Mouse (Mus musculus): Measurements from ENCODE around the gene Alox12.

Alox12 gene
- long read RNA-seq, experiment 1, partial matches to known transcripts: 0 of 1 reads
- long read RNA-seq, experiment 1, other reads (novel, unspliced or antisense): 1 of 1 reads
- long read RNA-seq, experiment 2: 0 reads

- intact Hi-C loops (cut with DNase I): no loop called here
Observed at GRCm38 (mm10) chr11:70254931-70255531, at the start of gene Alox12. TSS of gene Alox12 (minus strand) at chr11:70255353.

DNA sequence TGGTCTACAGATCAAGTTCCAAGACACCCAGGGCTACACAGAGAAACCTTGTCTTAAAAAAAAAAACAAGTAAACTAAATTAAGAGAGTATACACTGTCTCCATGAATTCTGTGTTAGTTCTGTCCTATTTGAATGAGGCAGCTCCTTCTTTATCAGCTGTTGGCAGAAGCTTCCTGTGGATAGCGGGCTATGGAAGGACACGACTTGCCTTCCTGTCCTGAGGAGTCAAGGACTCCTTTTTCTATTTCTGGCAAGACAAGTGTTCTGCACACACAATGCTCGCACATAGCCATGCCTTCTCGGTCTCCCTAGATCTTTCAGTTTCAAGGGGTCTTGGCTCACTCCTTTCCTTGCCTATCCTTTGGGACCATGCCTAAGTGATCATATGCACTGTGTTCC, 47.1 kb upstream of the Alox12 start:
- intact Hi-C loops (cut with DNase I): no loop called here

DNA sequence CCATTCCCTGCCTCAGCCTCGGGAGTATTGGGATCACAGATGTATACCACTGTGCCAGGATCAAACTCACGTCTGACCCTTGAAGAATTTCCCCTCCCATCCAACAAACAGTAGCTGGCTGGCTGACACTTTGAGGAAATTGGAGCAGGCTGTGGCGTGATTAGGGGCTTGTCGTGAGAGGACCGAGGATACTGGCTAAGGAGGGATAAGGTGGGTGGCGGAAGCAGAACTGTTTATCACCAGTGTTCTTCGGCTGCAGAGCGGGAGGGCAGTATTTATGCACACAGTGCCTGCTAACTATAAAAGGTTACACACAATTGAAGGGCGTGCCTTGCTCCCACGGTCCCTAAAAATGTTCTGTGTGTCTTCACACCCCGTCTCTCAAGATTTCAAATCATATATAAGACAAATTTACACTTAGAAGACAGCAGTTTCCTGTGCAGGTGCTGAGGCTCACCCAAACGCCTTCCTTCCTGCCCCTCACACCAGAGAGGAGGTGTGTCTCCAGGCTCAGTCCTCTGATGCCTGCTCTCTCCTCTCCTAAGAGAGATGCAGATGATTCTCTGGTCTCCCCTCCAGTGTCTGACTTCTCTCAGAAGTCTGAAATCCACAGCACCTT, 42.8 kb upstream of the Alox12 start:
- intact Hi-C loops (cut with DNase I): no loop called here

DNA sequence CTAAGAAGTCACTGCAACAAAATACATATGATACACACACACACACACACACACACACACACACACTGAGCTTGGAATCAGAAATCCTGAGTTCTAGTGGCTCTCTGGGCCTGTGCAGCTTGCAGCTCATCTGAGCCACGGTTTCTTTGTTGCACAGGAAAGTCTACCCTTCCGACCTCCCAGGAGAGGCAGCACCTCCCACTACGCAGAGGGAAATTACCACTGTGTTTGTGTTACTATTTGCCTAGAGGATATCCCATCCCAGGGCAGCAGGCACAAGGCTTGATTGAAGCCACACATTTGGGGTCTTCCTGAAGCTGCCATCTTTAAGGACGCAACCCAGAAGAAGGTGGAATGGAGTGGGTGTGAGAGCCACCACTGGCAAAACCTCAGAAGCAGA, 42.3 kb upstream of the Alox12 start:
- intact Hi-C loops (cut with DNase I): no loop called here

DNA sequence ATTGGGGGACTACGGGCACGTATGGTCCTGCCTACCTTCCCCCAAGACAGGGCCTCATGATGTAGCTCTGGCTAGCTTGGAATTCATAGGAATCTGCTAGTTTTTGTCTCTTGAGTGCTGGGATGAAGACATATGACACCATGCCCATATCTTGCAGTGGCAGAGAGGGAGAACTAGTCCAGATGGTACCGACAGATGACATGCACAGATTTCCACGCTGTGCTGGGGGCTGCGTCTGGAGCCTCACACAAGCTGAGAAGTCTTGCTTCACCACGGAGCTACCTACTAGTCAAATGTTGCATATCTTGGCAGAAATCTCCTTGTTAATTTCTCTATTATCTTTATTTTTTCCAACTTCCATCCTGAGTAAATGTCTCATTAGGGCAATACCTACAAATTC, 38.7 kb upstream of the Alox12 start:
- intact Hi-C loops (cut with DNase I): no loop called here

DNA sequence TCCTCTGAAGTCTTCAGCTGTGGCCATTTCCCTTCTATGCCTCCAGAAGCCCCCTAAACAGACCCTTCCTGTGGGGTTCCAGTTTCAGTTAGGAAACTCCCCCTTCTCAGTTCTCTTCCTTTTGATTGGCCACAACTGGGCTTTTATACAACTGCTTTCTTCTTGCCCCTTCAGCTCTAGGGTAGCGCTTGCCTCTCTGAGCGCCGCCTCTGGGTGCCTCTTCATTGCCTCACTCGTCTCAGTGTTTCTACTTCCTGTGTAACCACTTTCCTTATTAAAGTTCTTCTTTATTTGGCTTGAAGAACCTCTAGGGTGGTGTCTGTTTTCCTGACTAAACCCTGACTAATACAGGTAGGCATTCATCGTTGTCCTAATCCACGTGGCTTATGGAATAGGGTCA, 36.1 kb upstream of the Alox12 start:
- intact Hi-C loops (cut with DNase I): no loop called here

DNA sequence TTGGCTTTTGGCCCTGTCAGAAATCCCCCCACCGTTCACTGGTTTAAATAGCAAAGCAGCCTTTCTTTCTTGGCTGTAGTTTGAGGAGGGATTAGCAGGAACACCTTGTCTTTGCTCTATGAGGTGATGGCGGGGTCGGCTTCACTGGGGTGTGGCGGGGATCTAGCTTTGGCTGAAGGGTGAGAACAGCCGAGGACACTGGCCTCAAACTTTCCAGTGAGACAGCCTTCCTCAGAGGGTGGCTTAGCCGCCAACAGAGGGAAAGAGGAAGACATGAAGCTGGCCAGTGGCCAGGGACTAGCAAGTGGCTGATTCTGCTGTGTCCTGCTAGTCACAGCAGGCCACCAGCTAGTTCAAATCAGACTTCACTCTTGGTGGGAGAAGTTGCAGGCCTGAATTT, 34.1 kb upstream of the Alox12 start:
- intact Hi-C loops (cut with DNase I): no loop called here

- intact Hi-C loops (cut with DNase I): no loop called here
Observed at GRCm38 (mm10) chr11:70288102-70288501, 32.9 kb upstream of the Alox12 start.

- intact Hi-C loops (cut with DNase I): no loop called here
Observed at GRCm38 (mm10) chr11:70285686-70286085, 30.5 kb upstream of the Alox12 start.

GRCm38 (mm10) chr11:70284757-70285156, 29.6 kb upstream of the Alox12 start:
- intact Hi-C loops (cut with DNase I): no loop called here

- intact Hi-C loops (cut with DNase I): no loop called here
Observed at GRCm38 (mm10) chr11:70283666-70284065, 28.5 kb upstream of the Alox12 start.

- intact Hi-C loops (cut with DNase I): no loop called here
Observed at GRCm38 (mm10) chr11:70280441-70280840, 25.3 kb upstream of the Alox12 start.

DNA sequence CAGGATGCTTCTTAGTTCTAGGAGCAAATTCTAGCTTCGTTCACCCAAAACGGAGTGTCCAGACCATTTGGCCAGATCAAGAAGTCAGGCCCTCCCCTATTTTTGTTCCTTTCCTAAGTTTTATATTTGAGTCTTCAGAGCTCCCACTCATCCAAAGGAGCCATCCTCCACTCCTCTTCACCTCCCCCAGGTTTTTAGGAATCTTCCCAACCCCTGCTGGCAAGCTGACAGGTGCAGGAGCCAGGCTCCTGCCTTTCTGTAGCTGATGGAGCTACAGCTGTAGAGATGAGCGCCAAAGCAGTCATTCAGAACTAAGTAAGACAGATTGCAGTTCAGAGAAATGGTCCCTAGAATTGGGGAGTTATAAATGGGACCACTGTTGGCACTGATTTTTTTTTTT, 23.8 kb upstream of the Alox12 start:
- intact Hi-C loops (cut with DNase I): no loop called here

DNA sequence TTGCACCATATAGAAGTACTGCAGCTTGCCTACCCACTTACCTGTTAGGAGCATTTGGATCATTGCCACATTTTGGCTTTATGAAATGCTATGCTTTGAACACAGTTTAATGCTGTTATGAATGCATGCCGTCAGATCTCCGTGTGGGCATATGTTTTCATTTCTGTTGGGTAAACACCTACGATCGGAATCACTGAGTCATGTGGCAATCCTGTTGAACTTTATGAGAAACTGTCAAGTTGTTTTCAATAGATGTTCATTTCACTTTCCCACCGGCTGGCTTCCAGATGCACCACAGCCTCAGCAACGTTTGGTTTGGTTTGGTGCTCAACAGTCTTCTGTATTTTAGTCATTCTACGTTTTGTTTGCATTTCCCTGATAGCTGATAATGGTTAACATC, 16.5 kb upstream of the Alox12 start:
- intact Hi-C loops (cut with DNase I): no loop called here

GRCm38 (mm10) chr11:70266405-70266804, 11.3 kb upstream of the Alox12 start:
- intact Hi-C loops (cut with DNase I): no loop called here

DNA sequence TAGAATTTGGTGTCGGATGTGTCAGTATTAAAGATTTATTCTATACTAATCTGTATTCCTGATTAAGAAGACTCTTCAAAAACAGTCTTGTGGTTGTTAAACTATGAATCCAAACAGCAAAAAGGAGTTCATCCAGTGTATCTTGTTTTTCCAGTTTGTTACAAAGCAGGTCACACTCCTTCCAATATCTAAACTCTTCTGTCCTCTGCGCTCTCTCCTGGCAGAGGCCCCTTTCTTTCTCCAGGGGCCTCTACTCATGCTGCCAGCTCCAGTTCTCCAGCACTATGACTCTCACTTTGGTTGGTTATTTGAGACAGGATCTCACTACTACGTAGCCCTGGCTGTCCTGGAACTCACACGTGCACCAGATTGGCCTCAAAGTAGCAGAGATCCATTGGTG, 10.7 kb upstream of the Alox12 start:
- intact Hi-C loops (cut with DNase I): no loop called here

DNA sequence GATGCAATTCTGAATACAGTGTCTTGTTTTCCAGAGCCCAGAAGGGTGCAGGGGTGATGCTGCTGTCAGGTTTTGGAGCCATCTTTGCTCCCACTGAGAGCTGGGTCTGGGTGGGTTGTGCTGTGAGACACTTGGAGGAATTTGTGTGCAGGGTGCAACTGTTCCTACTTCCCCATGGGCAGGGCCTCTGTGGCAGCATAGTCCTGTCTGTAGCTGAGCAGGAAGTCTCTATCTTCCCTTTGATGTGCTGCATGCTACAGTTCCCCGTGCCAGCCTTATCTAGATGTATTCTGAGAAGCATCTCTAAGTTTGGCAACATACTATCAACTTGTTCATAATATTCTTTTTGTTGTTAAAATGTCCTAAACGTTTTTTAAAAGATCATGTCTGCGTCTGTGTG, 10.1 kb upstream of the Alox12 start:
- intact Hi-C loops (cut with DNase I): no loop called here

DNA sequence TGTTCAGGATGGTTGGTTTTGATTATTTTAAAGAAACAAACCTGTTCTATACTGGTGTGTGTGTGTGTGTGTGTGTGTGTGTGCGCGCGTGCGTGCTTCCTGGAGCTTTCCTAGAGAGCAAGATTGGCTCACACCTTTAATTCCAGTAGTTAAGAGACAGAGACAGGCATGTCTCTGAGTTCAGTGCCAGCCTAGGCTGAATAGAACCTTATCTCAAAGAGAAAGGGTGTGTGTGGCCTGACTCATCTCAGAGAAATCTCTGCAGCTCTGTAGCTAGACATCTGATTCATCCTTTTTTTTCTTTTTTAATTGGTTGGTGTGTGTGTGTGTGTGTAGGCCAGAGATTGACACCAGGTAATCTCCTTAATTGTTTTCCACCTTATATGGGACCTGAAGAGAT, 3.9 kb upstream of the Alox12 start:
- intact Hi-C loops (cut with DNase I): no loop called here

- intact Hi-C loops (cut with DNase I): no loop called here
Observed at GRCm38 (mm10) chr11:70254337-70254736, 816 bp downstream of the Alox12 start.

GRCm38 (mm10) chr11:70251853-70252252, 3.3 kb downstream of the Alox12 start:
- intact Hi-C loops (cut with DNase I): no loop called here

DNA sequence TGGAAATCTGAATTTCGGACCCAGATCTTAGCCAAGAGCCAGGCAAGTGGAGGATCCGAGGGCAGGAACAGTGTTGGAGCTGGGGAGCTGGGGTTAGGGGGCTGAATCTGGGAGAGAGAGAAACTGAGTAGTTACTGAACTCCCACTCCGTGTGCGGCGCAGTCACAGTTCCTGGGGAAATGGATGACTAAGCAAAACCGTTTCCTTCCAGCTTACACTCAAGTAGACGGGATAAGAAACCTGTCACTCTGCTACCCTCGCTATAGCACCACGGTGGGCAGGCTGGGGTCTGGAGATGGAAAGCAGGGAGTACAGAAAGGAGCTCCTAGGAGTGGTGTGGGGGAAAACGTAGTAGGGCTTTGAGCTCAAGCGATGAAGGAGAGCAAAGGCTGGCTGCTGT, 5.0 kb downstream of the Alox12 start:
- intact Hi-C loops (cut with DNase I): no loop called here

DNA sequence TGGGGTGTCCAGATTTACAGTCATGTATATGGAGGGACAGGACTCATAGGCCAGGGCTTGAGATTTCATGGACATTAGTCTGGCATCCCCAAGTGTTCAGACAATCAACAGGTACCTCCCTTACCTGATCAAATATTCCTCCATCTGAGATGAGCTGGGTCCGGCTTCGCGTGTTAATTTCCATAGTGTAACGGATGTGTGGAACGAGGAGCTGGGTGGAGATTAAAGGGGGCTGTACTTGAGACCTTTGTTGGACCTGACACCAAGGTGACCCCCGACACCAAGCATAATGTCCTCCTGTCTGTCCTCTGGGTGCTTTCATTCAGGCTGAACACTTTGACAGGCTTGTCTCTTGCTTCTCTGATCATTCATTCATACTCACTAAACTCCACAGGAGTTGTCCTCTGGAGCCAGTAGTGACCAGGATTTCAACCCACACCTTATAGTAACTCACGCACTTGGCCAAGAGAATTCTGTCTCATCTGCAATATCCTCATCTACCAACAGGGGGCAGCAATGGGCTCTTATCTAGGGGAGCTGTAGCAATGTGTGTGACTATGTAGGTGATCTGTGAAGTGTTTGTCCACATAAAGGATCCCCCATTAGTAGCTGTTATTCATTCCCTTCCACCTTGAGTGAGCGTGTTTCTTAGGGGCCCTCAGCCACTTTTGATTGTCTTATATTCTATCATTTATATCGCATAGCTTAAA, 7.9 kb downstream of the Alox12 start:
- intact Hi-C loops (cut with DNase I): loop anchor here (2.0 kb wide), 1 partner anchor 62 kb away; no protein-coding TSS in a partner anchor

GRCm38 (mm10) chr11:70242591-70242990, 12.6 kb downstream of the Alox12 start:
- intact Hi-C loops (cut with DNase I): no loop called here
